Mouse (Mus musculus) stomach, postnatal 0 days (tissue): Measurements from ENCODE around the gene Cnga1.

ENCODE experiments used
- CTCF ChIP-seq: IDR thresholded peaks from 2 replicates; pipeline ENCODE4 v1.5.1; 2016; ENCODE audit warnings: antibody characterized with exemption, low read depth, mild to moderate bottlenecking, moderate library complexity
- EP300 ChIP-seq: optimal IDR thresholded peaks from 2 replicates; pipeline ENCODE3; 2016; ENCODE audit warnings: antibody characterized with exemption

GRCm38 (mm10) chr5:72690516-72690915 lies 46.4 kb upstream of the Cnga1 start:
- TF ChIP-seq CTCF, result no peak
- TF ChIP-seq EP300, result no peak
